Mouse (Mus musculus) hindbrain, postnatal 0 days (tissue): Measurements from ENCODE around the gene Peg10. TPM values are rescaled to one million over a fixed set of nuclear protein-coding genes. Genes with fewer than 3 reads are reported as not detected.
A peak's percentile ranks its signal among the peaks of the same experiment; 100 is the strongest.
"Not testable (repeated sequence)": the region's sequence is repeated elsewhere in the genome, so short reads cannot be mapped to it uniquely, and the experiment has no call there.

ENCODE experiments used
- ATAC-seq: fragments of 200-750 bp; cut with Nextera tagmentation; 2 replicates; pipeline ENCODE4 v1.8.0; 2017; ENCODE audit warnings: mild to moderate bottlenecking, moderate TSS enrichment, moderate library complexity
- DNase-seq: peaks from one replicate; pipeline ENCODE4 v3.0.0-alpha.2; 2015; ENCODE audit warnings: low spot score
- H3K27ac ChIP-seq: fragments of 300-500 bp; sonication (generic); 2 replicates; pipeline ENCODE4 v1.5.1; 2014; ENCODE audit warnings: mild to moderate bottlenecking
- H3K27me3 ChIP-seq: fragments of 300-500 bp; sonication (generic); 2 replicates; pipeline ENCODE4 v1.6.1; 2014; ENCODE audit warnings: low read length, mixed read lengths; ENCODE audit not compliant: insufficient read depth
- H3K36me3 ChIP-seq: fragments of 300-500 bp; sonication (generic); 2 replicates; pipeline ENCODE4 v1.6.1; 2014; ENCODE audit warnings: low read length, mixed read lengths; ENCODE audit not compliant: insufficient read depth
- H3K4me1 ChIP-seq: fragments of 300-500 bp; sonication (generic); 2 replicates; pipeline ENCODE4 v1.6.1; 2014; ENCODE audit warnings: antibody characterized with exemption, low read length, mixed read lengths; ENCODE audit not compliant: insufficient read depth
- H3K4me2 ChIP-seq: fragments of 300-500 bp; sonication (generic); 2 replicates; pipeline ENCODE4 v1.6.1; 2014; ENCODE audit warnings: low read depth, mild to moderate bottlenecking, low read length, moderate library complexity, mixed read lengths
- H3K4me3 ChIP-seq: fragments of 300-500 bp; sonication (generic); 2 replicates; pipeline ENCODE4 v1.5.1; 2014; ENCODE audit warnings: low read length
- H3K9ac ChIP-seq: fragments of 300-500 bp; sonication (generic); replicated peaks from 2 replicates; pipeline ENCODE4 v1.6.1; 2014; ENCODE audit warnings: mild to moderate bottlenecking, low read length, moderate library complexity, mixed read lengths
- H3K9me3 ChIP-seq: fragments of 300-500 bp; sonication (generic); 2 replicates; pipeline ENCODE4 v1.6.1; 2016; ENCODE audit warnings: low read length, mixed read lengths
- CTCF ChIP-seq: IDR thresholded peaks from 2 replicates; pipeline ENCODE4 v1.5.1; 2016; ENCODE audit warnings: antibody characterized with exemption, control low read depth, low read depth
- WGBS: fragments of 180-500 bp; shearing (Covaris S2); extraction: QIAGEN DNeasy Blood & Tissue Kit; methylation state at CpG from one replicate; pipeline ENCODE4 v1.1.7; 2014; 5-methylcytosine and 5-hydroxymethylcytosine counted together
- polyA plus RNA-seq: library from polyadenylated mRNA; unstranded; fragments of >200 nt; fragmentation: Nextera tagmentation; extraction: Ambion mirVana; gene quantifications from 2 replicates; pipeline ENCODE4 v1.2.1, GENCODE M21; 2015
- total RNA-seq: library from RNA; depleted of rRNA; stranded (reverse); fragments of >200 nt; gene quantifications from 2 replicates; pipeline ENCODE4 v1.2.3, GENCODE M21; 2014; rRNA removed

The Peg10 gene
- total and polyA plus RNA-seq, 2 experiments from 2014 or later = 3.9 to 58.1 TPM

- no peak overlapping the region for H3K4me3 ChIP-seq
- no peaks in the 10 kb centered on the region for H3K27me3 ChIP-seq
- H3K9me3 ChIP-seq = no peaks in the 10 kb centered on the region
- H3K36me3 ChIP-seq = no peaks in the 10 kb centered on the region
- H3K27ac ChIP-seq = no peak overlapping the region
- no peak for TF ChIP-seq CTCF
- DNase-seq (no peak), ATAC-seq (no peak)
- H3K4me2 ChIP-seq = no peak overlapping the region
- WGBS = 94% methylated on average over 1 of the region's 1 CpGs
- H3K4me1 ChIP-seq = no peaks in the 10 kb centered on the region
- H3K9ac ChIP-seq = no peak overlapping the region
Observed at GRCm38 (mm10) chr6:4796281-4796680, 49.2 kb downstream of the Peg10 start.

GRCm38 (mm10) chr6:4797317-4797716 is 50.2 kb downstream of the Peg10 start:
- H3K9me3 ChIP-seq, ATAC-seq, H3K4me2 ChIP-seq, H3K27ac ChIP-seq, H3K4me3 ChIP-seq, H3K4me1 ChIP-seq, DNase-seq, H3K27me3 ChIP-seq, H3K9ac ChIP-seq, H3K36me3 ChIP-seq: not testable (repeated sequence)

- no peaks in the 10 kb centered on the region for H3K9me3 ChIP-seq
- H3K4me1 ChIP-seq = no peaks in the 10 kb centered on the region
- DNase-seq (no peak), ATAC-seq (no peak)
- no peaks in the 10 kb centered on the region for H3K27me3 ChIP-seq
- no peak for TF ChIP-seq CTCF
- no peak overlapping the region for H3K4me2 ChIP-seq
- no peak overlapping the region for H3K4me3 ChIP-seq
- WGBS = 78% methylated on average over 2 of the region's 2 CpGs
- no peak overlapping the region for H3K9ac ChIP-seq
- no peak overlapping the region for H3K27ac ChIP-seq
- H3K36me3 ChIP-seq = no peaks in the 10 kb centered on the region
Observed at GRCm38 (mm10) chr6:4798382-4798781, 51.3 kb downstream of the Peg10 start.

- ATAC-seq (no peak), DNase-seq (no peak)
- Histone ChIP-seq H3K36me3 (no peaks in the 10 kb centered on the region), H3K27ac (no peak overlapping the region), H3K27me3 (no peaks in the 10 kb centered on the region), H3K9me3 (no peaks in the 10 kb centered on the region), H3K4me2 (no peak overlapping the region), H3K9ac (no peak overlapping the region), H3K4me3 (no peak overlapping the region), H3K4me1 (no peaks in the 10 kb centered on the region)
- TF ChIP-seq CTCF = 0 out of 2 replicates have a peak, but pooled peaks have one; percentile 7
- WGBS = 81% methylated on average over 2 of the region's 2 CpGs
Observed at GRCm38 (mm10) chr6:4799359-4799758, 52.3 kb downstream of the Peg10 start.

- 74% methylated on average over 12 of the region's 12 CpGs for WGBS
- no peaks in the 10 kb centered on the region for H3K27me3 ChIP-seq
- no peak overlapping the region for H3K9ac ChIP-seq
- DNase-seq (no peak), ATAC-seq (no peak)
- H3K4me2 ChIP-seq = no peak overlapping the region
- H3K27ac ChIP-seq = no peak overlapping the region
- no peaks in the 10 kb centered on the region for H3K36me3 ChIP-seq
- no peaks in the 10 kb centered on the region for H3K9me3 ChIP-seq
- TF ChIP-seq CTCF = no peak
- no peaks in the 10 kb centered on the region for H3K4me1 ChIP-seq
- no peak overlapping the region for H3K4me3 ChIP-seq
Observed at GRCm38 (mm10) chr6:4806981-4807380, 59.9 kb downstream of the Peg10 start.

Other genes with a start within 250 kb of the Peg10 start
- gene Col1a2, start 242.5 kb upstream of the Peg10 start, total RNA-seq = 104 and 127 TPM in 2 replicates
- gene Col1a2, start 242.5 kb upstream of the Peg10 start, polyA plus RNA-seq = 66.9 and 83.8 TPM in 2 replicates
- 68.9 and 76.1 TPM in 2 replicates for gene Casd1, start 146.5 kb upstream of the Peg10 start, total RNA-seq
- 39.1 and 40.2 TPM in 2 replicates for gene Casd1, start 146.5 kb upstream of the Peg10 start, polyA plus RNA-seq
- 25.5 and 29.7 TPM in 2 replicates for gene Sgce, start 99 bp upstream of the Peg10 start, total RNA-seq
- gene Sgce, start 99 bp upstream of the Peg10 start, polyA plus RNA-seq = 46.2 and 51.3 TPM in 2 replicates
- gene Ppp1r9a, start 155.6 kb downstream of the Peg10 start, total RNA-seq = 44.7 and 61.6 TPM in 2 replicates
- 36.5 and 39.3 TPM in 2 replicates for gene Ppp1r9a, start 155.6 kb downstream of the Peg10 start, polyA plus RNA-seq